Mouse (Mus musculus) MEL (cell line): ENCODE measurements around the gene Arhgef16. TPM values are rescaled to one million over a fixed set of nuclear protein-coding genes. Genes with fewer than 3 reads are reported as not detected.

Source experiments
- DNase-seq: peaks from one replicate; pipeline ENCODE4 v3.0.0; 2011; ENCODE audit warnings: low read depth, low spot score
- H3K27ac ChIP-seq: 2 replicates; pipeline ENCODE4 v1.5.1; 2012; ENCODE audit warnings: low read depth, mild to moderate bottlenecking, control low read depth, low read length, moderate library complexity; ENCODE audit not compliant: control insufficient read depth
- H3K27me3 ChIP-seq, 2 experiments: fragments of 150-350 bp in 1 of 2; sonication (generic) in 1 of 2; 2 replicates each; pipeline ENCODE4 v1.6.1; 2012; ENCODE audit warnings: low read length in 2 of 2, mild to moderate bottlenecking in 2 of 2, improper control_type of control experiment in 1 of 2, moderate library complexity in 1 of 2; ENCODE audit not compliant: insufficient read depth in 2 of 2, control insufficient read depth in 1 of 2
- H3K36me3 ChIP-seq, 2 experiments: 2 replicates each; pipeline ENCODE4 v1.6.1; 2012 to 2014; ENCODE audit warnings: low read length in 2 of 2, improper control_type of control experiment in 1 of 2, inconsistent platforms in 1 of 2, mild to moderate bottlenecking in 1 of 2; ENCODE audit not compliant: insufficient read depth in 2 of 2, control insufficient read depth in 1 of 2
- H3K4me1 ChIP-seq, 2 experiments: fragments of 150-350 bp in 1 of 2; sonication (generic) in 1 of 2; 2 replicates each; pipeline ENCODE4 v1.6.1; 2012; ENCODE audit warnings: low read length in 2 of 2, improper control_type of control experiment in 1 of 2, mild to moderate bottlenecking in 1 of 2; ENCODE audit not compliant: insufficient read depth in 2 of 2, control insufficient read depth in 1 of 2
- H3K4me3 ChIP-seq, 2 experiments: fragments of 150-350 bp in 1 of 2; sonication (generic) in 1 of 2; 2 replicates each; pipeline ENCODE4 v1.5.1; 2012; ENCODE audit warnings: low read depth in 2 of 2, low read length in 2 of 2, mild to moderate bottlenecking in 2 of 2, moderate library complexity in 2 of 2, control low read depth in 1 of 2, improper control_type of control experiment in 1 of 2; ENCODE audit not compliant: control insufficient read depth in 1 of 2, insufficient read depth in 1 of 2
- H3K79me2 ChIP-seq: 2 replicates; pipeline ENCODE4 v1.6.1; 2012; ENCODE audit warnings: mild to moderate bottlenecking, low read length, moderate library complexity; ENCODE audit not compliant: control insufficient read depth, poor library complexity, insufficient read depth
- H3K9ac ChIP-seq: 2 replicates; pipeline ENCODE4 v1.6.1; 2012; ENCODE audit warnings: low read depth, mild to moderate bottlenecking, control low read depth, low read length, moderate library complexity; ENCODE audit not compliant: control insufficient read depth, poor library complexity, severe bottlenecking
- H3K9me3 ChIP-seq: fragments of 150-350 bp; sonication (generic); replicated peaks from 2 replicates; pipeline ENCODE4 v1.6.1; 2012; ENCODE audit warnings: mild to moderate bottlenecking, low read length, improper control_type of control experiment, moderate library complexity; ENCODE audit not compliant: insufficient read depth
- CHD2 ChIP-seq: IDR thresholded peaks from 2 replicates; pipeline ENCODE4 v1.6.1; 2011; ENCODE audit warnings: low read length, improper control_type of control experiment
- CTCF ChIP-seq, 3 experiments: IDR thresholded peaks in 2 of 3; conservative IDR thresholded peaks in 1 of 3; 2 replicates each; pipeline ENCODE4 v1.5.1; 2011 to 2012; ENCODE audit warnings: low read length in 3 of 3, low read depth in 2 of 3, mild to moderate bottlenecking in 2 of 3, improper control_type of control experiment in 1 of 3, inconsistent platforms in 1 of 3, mixed read lengths in 1 of 3, moderate library complexity in 1 of 3; ENCODE audit not compliant: control insufficient read depth in 1 of 3, insufficient read depth in 1 of 3, poor library complexity in 1 of 3, severe bottlenecking in 1 of 3
- E2F4 ChIP-seq: IDR thresholded peaks from 2 replicates; pipeline ENCODE4 v1.6.1; 2011; ENCODE audit warnings: low read depth, low read length, improper control_type of control experiment, borderline replicate concordance
- EP300 ChIP-seq, 2 experiments: IDR thresholded peaks; 2 replicates each; pipeline ENCODE4 v1.6.1; 2011; ENCODE audit warnings: improper control_type of control experiment in 2 of 2, low read length in 2 of 2, low read depth in 1 of 2, mild to moderate bottlenecking in 1 of 2
- GATA1 ChIP-seq: IDR thresholded peaks from 2 replicates; pipeline ENCODE4 v1.6.1; 2011; ENCODE audit warnings: low read depth, low read length, improper control_type of control experiment
- JUND ChIP-seq: IDR thresholded peaks from 2 replicates; pipeline ENCODE4 v1.6.1; 2011; ENCODE audit warnings: low read depth, mild to moderate bottlenecking, improper control_type of control experiment, low read length
- KAT2A ChIP-seq: conservative IDR thresholded peaks from 2 replicates; pipeline ENCODE4 v1.6.1; 2012; ENCODE audit warnings: low read depth, low read length, improper control_type of control experiment, inconsistent platforms
- MAZ ChIP-seq: IDR thresholded peaks from 2 replicates; pipeline ENCODE4 v1.6.1; 2012; ENCODE audit warnings: low read depth, mild to moderate bottlenecking, inconsistent platforms, low read length, improper control_type of control experiment
- NRF1 ChIP-seq: IDR thresholded peaks from 2 replicates; pipeline ENCODE4 v1.6.1; 2014; ENCODE audit warnings: low read depth, mild to moderate bottlenecking, inconsistent platforms, low read length, improper control_type of control experiment, moderate library complexity; ENCODE audit not compliant: poor library complexity, insufficient read depth, severe bottlenecking
- POLR2AphosphoS5 ChIP-seq: IDR thresholded peaks from 2 replicates; pipeline ENCODE4 v1.6.1; 2012; ENCODE audit warnings: low read depth, borderline replicate concordance, mild to moderate bottlenecking, inconsistent platforms, low read length, moderate library complexity, mixed read lengths
- RAD21 ChIP-seq: IDR thresholded peaks from 2 replicates; pipeline ENCODE4 v1.6.1; 2011; ENCODE audit warnings: mild to moderate bottlenecking, low read depth, low read length, improper control_type of control experiment
- RCOR1 ChIP-seq: IDR thresholded peaks from 2 replicates; pipeline ENCODE4 v1.6.1; 2012; ENCODE audit warnings: low read depth, mild to moderate bottlenecking, inconsistent platforms, low read length, improper control_type of control experiment
- SIN3A ChIP-seq: IDR thresholded peaks from 2 replicates; pipeline ENCODE4 v1.6.1; 2012; ENCODE audit warnings: low read length, improper control_type of control experiment, inconsistent platforms
- TCF12 ChIP-seq: IDR thresholded peaks from 2 replicates; pipeline ENCODE4 v1.6.1; 2014; ENCODE audit warnings: low read depth, mild to moderate bottlenecking, inconsistent platforms, low read length, improper control_type of control experiment, moderate library complexity
- USF1 ChIP-seq: IDR thresholded peaks from 2 replicates; pipeline ENCODE4 v1.6.1; 2014; ENCODE audit warnings: low read depth, mild to moderate bottlenecking, inconsistent platforms, low read length, improper control_type of control experiment, moderate library complexity
- USF2 ChIP-seq, 2 experiments: IDR thresholded peaks; 2 replicates each; pipeline ENCODE4 v1.6.1; 2011 to 2012; ENCODE audit warnings: improper control_type of control experiment in 2 of 2, low read length in 2 of 2, borderline replicate concordance in 1 of 2, inconsistent platforms in 1 of 2, low read depth in 1 of 2, mild to moderate bottlenecking in 1 of 2; ENCODE audit not compliant: insufficient read depth in 1 of 2
- ZMIZ1 ChIP-seq: IDR thresholded peaks from 2 replicates; pipeline ENCODE4 v1.6.1; 2012; ENCODE audit warnings: low read depth, mild to moderate bottlenecking, inconsistent platforms, low read length, improper control_type of control experiment, moderate library complexity
- polyA plus RNA-seq, 2 experiments: library from polyadenylated mRNA; stranded (reverse) in 1 of 2; unstranded in 1 of 2; fragments of >175 nt in 1 of 2; fragments of >200 nt in 1 of 2; gene quantifications; 2 replicates each; pipeline versions ENCODE4 v1.2.1 to v1.2.4; 2012; ENCODE audit warnings: low replicate concordance in 2 of 2, low read depth in 1 of 2; ENCODE audit not compliant: insufficient read length in 2 of 2, insufficient read depth in 1 of 2, missing spikeins in 1 of 2
- total RNA-seq: library from RNA; depleted of rRNA; stranded (reverse); fragments of 300-350 nt; gene quantifications from 2 replicates; pipeline ENCODE4 v1.2.3, GENCODE M21; 2012

The Arhgef16 gene
- total and polyA plus RNA-seq, 3 experiments = not detected

DNA sequence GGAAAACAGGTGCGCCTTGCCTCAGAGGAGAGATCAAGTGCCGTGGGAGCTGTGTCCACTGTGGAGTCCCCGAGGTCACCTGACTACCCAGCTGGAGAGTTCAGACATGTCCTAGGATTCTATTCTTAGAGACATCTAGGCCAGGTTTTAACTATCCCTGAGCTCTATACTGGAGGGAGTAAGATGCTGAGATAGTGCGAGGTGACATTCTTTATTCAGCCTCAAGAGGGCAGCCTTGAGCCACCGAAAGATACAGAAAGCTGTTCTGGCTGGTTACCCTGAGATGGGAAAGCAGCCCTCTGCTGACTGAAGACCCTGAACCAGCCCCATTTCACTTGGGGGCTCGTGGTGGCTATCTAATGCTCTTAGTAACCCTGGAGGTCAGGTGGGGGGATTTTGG lies 27.4 kb upstream of the Arhgef16 start:
- peak; percentile 18; the same call in 1 of the 2 replicates for TF ChIP-seq RAD21
- TF ChIP-seq CTCF (IDR thresholded peaks at IDR 0.05 in 2 of 3, conservative IDR thresholded peaks at IDR 0.05 in 1 of 3; ENCODE audit: control insufficient read depth in 1 of 3, insufficient read depth in 1 of 3, low read depth in 2 of 3, low read length in 3 of 3, poor library complexity in 1 of 3, severe bottlenecking in 1 of 3) = peak; percentile 18 to 21 (median 18); a peak in 3 of 6 replicates
- TF ChIP-seq USF2 (IDR thresholded peaks at IDR 0.05; ENCODE audit: borderline replicate concordance in 1 of 2, insufficient read depth in 1 of 2, low read depth in 1 of 2, low read length in 2 of 2) = no peak
- Histone ChIP-seq H3K4me3 (no peak overlapping the region), H3K4me1 (no peaks in the 10 kb centered on the region), H3K27ac (no peak overlapping the region), H3K27me3 (no peaks in the 10 kb centered on the region), H3K79me2 (no peaks in the 10 kb centered on the region), H3K9me3 (no peaks in the 10 kb centered on the region), H3K36me3 (no peaks in the 10 kb centered on the region), H3K9ac (no peak overlapping the region)
- DNase-seq = peak; percentile 5

DNA sequence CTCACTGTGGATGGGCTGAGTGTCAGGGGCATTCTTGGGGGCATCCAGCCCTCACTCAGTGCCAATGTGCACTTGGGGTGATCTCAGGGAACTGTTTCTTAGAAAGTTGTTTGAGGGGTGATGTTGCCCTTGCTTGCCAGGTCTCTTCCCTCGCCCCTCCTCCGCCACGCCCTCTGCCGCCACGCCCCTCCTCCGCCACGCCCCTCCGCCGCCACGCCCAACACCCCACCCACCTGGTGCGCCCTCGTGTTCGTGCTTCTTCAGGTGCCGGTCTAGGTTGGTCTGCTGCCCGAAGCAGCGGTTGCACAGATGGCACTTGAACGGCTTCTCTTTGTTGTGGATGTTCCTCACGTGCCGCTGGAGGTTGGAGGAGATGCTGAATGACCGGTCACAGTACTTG lies 27.0 kb upstream of the Arhgef16 start:
- TF ChIP-seq USF1 (no peak), KAT2A (no peak), TCF12 (no peak), RCOR1 (no peak), ZMIZ1 (no peak), EP300 (IDR thresholded peaks at IDR 0.05; ENCODE audit: low read depth in 1 of 2, low read length in 2 of 2) (no peak), SIN3A (no peak)
- DNase-seq = no peak
- H3K4me1 ChIP-seq = no peaks in the 10 kb centered on the region
- H3K27me3 ChIP-seq = no peaks in the 10 kb centered on the region
- H3K4me3 ChIP-seq = no peak overlapping the region
- H3K79me2 ChIP-seq = no peaks in the 10 kb centered on the region
- no peaks in the 10 kb centered on the region for H3K36me3 ChIP-seq
- no peak overlapping the region for H3K27ac ChIP-seq
- no peaks in the 10 kb centered on the region for H3K9me3 ChIP-seq
- H3K9ac ChIP-seq = no peak overlapping the region

DNA sequence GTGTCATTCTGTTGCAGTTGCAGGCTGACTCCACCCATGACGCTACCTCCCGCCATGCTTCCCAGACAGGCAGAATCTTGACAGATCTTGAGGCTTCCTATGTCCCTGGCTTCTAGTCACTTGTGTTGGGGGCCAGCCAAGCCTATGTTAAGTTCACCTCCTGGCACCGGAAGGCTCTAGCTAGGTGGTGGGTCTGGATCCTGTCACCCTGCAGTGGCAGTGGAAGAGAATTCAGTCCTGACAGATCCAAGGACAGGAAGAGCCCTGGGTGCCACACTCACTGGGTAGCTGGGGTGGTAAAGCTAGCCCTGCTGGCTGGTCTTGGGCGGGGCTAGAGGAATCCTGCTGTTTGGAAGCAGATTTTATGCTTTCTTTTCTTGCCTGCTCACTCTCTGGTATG lies 23.9 kb upstream of the Arhgef16 start:
- Histone ChIP-seq H3K27ac (no peak overlapping the region), H3K9ac (no peak overlapping the region), H3K9me3 (no peaks in the 10 kb centered on the region), H3K27me3 (no peaks in the 10 kb centered on the region), H3K79me2 (no peaks in the 10 kb centered on the region), H3K4me3 (no peak overlapping the region), H3K36me3 (no peaks in the 10 kb centered on the region), H3K4me1 (no peaks in the 10 kb centered on the region)
- no peak for DNase-seq
- TF ChIP-seq JUND = no peak
- TF ChIP-seq RAD21 = no peak
- TF ChIP-seq NRF1 = no peak
- no peak for TF ChIP-seq CHD2
- TF ChIP-seq GATA1 = no peak
- TF ChIP-seq USF1 = no peak
- no peak for TF ChIP-seq E2F4
- TF ChIP-seq POLR2AphosphoS5 = no peak
- no peak for TF ChIP-seq MAZ
